Mouse (Mus musculus) kidney, adult 2 months (tissue): ENCODE results near the gene Zscan10. TPM values are rescaled to one million over a fixed set of nuclear protein-coding genes. Genes with fewer than 3 reads are reported as not detected.

Experiments
- DNase-seq: peaks from one replicate; pipeline ENCODE4 v3.0.0; 2021
- H3K27ac ChIP-seq: fragments of 200-500 bp; 2 replicates; pipeline ENCODE4 v1.5.1; 2012; ENCODE audit warnings: low read depth, low read length, control low read depth, inconsistent platforms; ENCODE audit not compliant: insufficient read depth
- H3K27me3 ChIP-seq: fragments of 200-500 bp; replicated peaks from 2 replicates; pipeline ENCODE4 v1.6.1; 2012; ENCODE audit warnings: mild to moderate bottlenecking, moderate library complexity, low read length, inconsistent platforms; ENCODE audit not compliant: control insufficient read depth, insufficient read depth
- H3K36me3 ChIP-seq: fragments of 200-500 bp; 2 replicates; pipeline ENCODE4 v1.6.1; 2012; ENCODE audit warnings: mild to moderate bottlenecking, moderate library complexity, low read length, inconsistent platforms; ENCODE audit not compliant: control insufficient read depth, insufficient read depth
- H3K4me1 ChIP-seq: fragments of 200-500 bp; 2 replicates; pipeline ENCODE4 v1.6.1; 2011; ENCODE audit warnings: low read length; ENCODE audit not compliant: control insufficient read depth, insufficient read depth
- H3K4me3 ChIP-seq: fragments of 200-500 bp; 2 replicates; pipeline ENCODE4 v1.5.1; 2011; ENCODE audit warnings: mild to moderate bottlenecking, low read depth, low read length, control low read depth; ENCODE audit not compliant: insufficient read depth
- CTCF ChIP-seq: fragments of 200-500 bp; conservative IDR thresholded peaks from 2 replicates; pipeline ENCODE4 v1.5.1; 2011; ENCODE audit warnings: low read depth, mild to moderate bottlenecking, control low read depth, low read length, moderate library complexity, mixed read lengths; ENCODE audit not compliant: insufficient read depth, insufficient read length
- POLR2A ChIP-seq: fragments of 200-500 bp; IDR thresholded peaks from one replicate; pipeline ENCODE4 v1.6.1; 2011; ENCODE audit warnings: low read depth, low read length, control low read depth
- WGBS: fragments of 180-500 bp; shearing (Covaris S2); methylation state at CpG from one replicate; pipeline ENCODE4 v1.1.7; 2018; 5-methylcytosine and 5-hydroxymethylcytosine counted together
- polyA plus RNA-seq: library from polyadenylated mRNA; depleted of rRNA; stranded (reverse); fragments of >200 nt; gene quantifications from 2 replicates; pipeline ENCODE4 v1.2.3, GENCODE M21; 2012

Zscan10 gene
- polyA plus RNA-seq, 1 experiment: not detected

GRCm38 (mm10) chr17:23555243-23555916 lies 45.3 kb upstream of the Zscan10 start:
- 55% methylated on average over 7 of the region's 7 CpGs for WGBS
- Histone ChIP-seq H3K36me3 (peaks cover 2% of the 10 kb centered on the region; the same call in 1 of the 2 replicates), H3K4me3 (no peak overlapping the region), H3K27ac (no peak overlapping the region), H3K27me3 (no peaks in the 10 kb centered on the region), H3K4me1 (no peaks in the 10 kb centered on the region)
- TF ChIP-seq CTCF (no peak), POLR2A (no peak)
- DNase-seq: no peak

- H3K4me1 ChIP-seq: no peaks in the 10 kb centered on the region; the same call in 1 of the 2 replicates
- no peak overlapping the region for H3K27ac ChIP-seq
- peaks cover 2% of the 10 kb centered on the region; the same call in 1 of the 2 replicates for H3K36me3 ChIP-seq
- H3K4me3 ChIP-seq: no peak overlapping the region
- no peaks in the 10 kb centered on the region for H3K27me3 ChIP-seq
- WGBS: 58% methylated on average over 11 of the region's 11 CpGs
- TF ChIP-seq CTCF: peak; percentile 62
- no peak for TF ChIP-seq POLR2A
- peak; percentile 40 for DNase-seq
These were observed 40.9 kb upstream of the Zscan10 start for GRCm38 (mm10) chr17:23559767-23560166.

GRCm38 (mm10) chr17:23563595-23564367 lies 36.9 kb upstream of the Zscan10 start, which contains the start of gene Zfp213:
TSS of gene Zfp213 (minus strand) at chr17:23564238.
- Histone ChIP-seq H3K36me3 (no peaks in the 10 kb centered on the region), H3K4me3 (peak within 1 kb of the TSS; percentile 59), H3K27ac (peak within 1 kb of the TSS; percentile 65), H3K27me3 (no peaks in the 10 kb centered on the region), H3K4me1 (no peaks in the 10 kb centered on the region; the same call in 1 of the 2 replicates)
- peak; percentile 97 for DNase-seq
- no peak for TF ChIP-seq CTCF
- peak; percentile 81 for TF ChIP-seq POLR2A
- WGBS: under 1% methylated on average over 59 of the region's 59 CpGs

- Histone ChIP-seq H3K4me1 (no peaks in the 10 kb centered on the region; the same call in 1 of the 2 replicates), H3K27me3 (no peaks in the 10 kb centered on the region), H3K27ac (peak overlapping the region; percentile 5; the same call in 1 of the 2 replicates), H3K36me3 (no peaks in the 10 kb centered on the region), H3K4me3 (peak overlapping the region; percentile 59)
- DNase-seq: no peak
- TF ChIP-seq POLR2A (no peak), CTCF (no peak)
- WGBS: 1% methylated on average over 8 of the region's 8 CpGs
These were observed 36.3 kb upstream of the Zscan10 start for GRCm38 (mm10) chr17:23564368-23564715.

GRCm38 (mm10) chr17:23566787-23567186 lies 33.9 kb upstream of the Zscan10 start:
- TF ChIP-seq POLR2A (no peak), CTCF (peak; percentile 48)
- no peaks in the 10 kb centered on the region; the same call in 1 of the 2 replicates for H3K4me1 ChIP-seq
- DNase-seq: no peak
- no peaks in the 10 kb centered on the region for H3K27me3 ChIP-seq
- no peak overlapping the region for H3K4me3 ChIP-seq
- WGBS: 44% methylated on average over 5 of the region's 5 CpGs
- H3K36me3 ChIP-seq: no peaks in the 10 kb centered on the region
- no peak overlapping the region for H3K27ac ChIP-seq

- Histone ChIP-seq H3K27ac (no peak overlapping the region), H3K4me1 (no peaks in the 10 kb centered on the region; the same call in 1 of the 2 replicates), H3K36me3 (no peaks in the 10 kb centered on the region), H3K4me3 (no peak overlapping the region), H3K27me3 (no peaks in the 10 kb centered on the region)
- DNase-seq: no peak
- TF ChIP-seq POLR2A (no peak), CTCF (no peak)
- 41% methylated on average over 5 of the region's 5 CpGs for WGBS
These were observed 32.3 kb upstream of the Zscan10 start for GRCm38 (mm10) chr17:23568370-23568769.

GRCm38 (mm10) chr17:23570017-23570416 lies 30.6 kb upstream of the Zscan10 start:
- no peak overlapping the region for H3K4me3 ChIP-seq
- DNase-seq: peak; percentile 63
- 29% methylated on average over 6 of the region's 6 CpGs for WGBS
- no peaks in the 10 kb centered on the region for H3K4me1 ChIP-seq
- no peaks in the 10 kb centered on the region for H3K27me3 ChIP-seq
- no peaks in the 10 kb centered on the region for H3K36me3 ChIP-seq
- TF ChIP-seq CTCF (peak; percentile 86), POLR2A (no peak)
- no peak overlapping the region for H3K27ac ChIP-seq
